Mouse (Mus musculus) myocyte (in vitro differentiated cells): ENCODE measurements around the gene Arhgap15.

ENCODE experiments used
- CEBPB ChIP-seq: IDR thresholded peaks from 2 replicates; pipeline ENCODE4 v1.6.1; 2011; ENCODE audit warnings: mild to moderate bottlenecking, moderate library complexity; ENCODE audit not compliant: poor library complexity, insufficient read depth, severe bottlenecking
- E2F4 ChIP-seq: IDR thresholded peaks from one replicate; pipeline ENCODE4 v1.6.1; 2011; ENCODE audit warnings: mild to moderate bottlenecking, control low read depth, moderate library complexity; ENCODE audit not compliant: insufficient read depth
- MAX ChIP-seq: IDR thresholded peaks from one replicate; pipeline ENCODE4 v1.6.1; 2011; ENCODE audit warnings: low read depth, mild to moderate bottlenecking, control low read depth
- MYOD1 ChIP-seq, 3 experiments: IDR thresholded peaks; one replicate each; pipeline ENCODE4 v1.6.1; 2011; ENCODE audit warnings: control low read depth in 2 of 3, low read depth in 2 of 3, mild to moderate bottlenecking in 2 of 3, moderate library complexity in 1 of 3; ENCODE audit not compliant: insufficient read length in 2 of 3, control insufficient read depth in 1 of 3
- MYOG ChIP-seq, 3 experiments: IDR thresholded peaks; one replicate each; pipeline ENCODE4 v1.6.1; 2011; ENCODE audit warnings: control low read depth in 2 of 3, low read depth in 2 of 3, mild to moderate bottlenecking in 2 of 3; ENCODE audit not compliant: insufficient read length in 2 of 3, control insufficient read depth in 1 of 3, insufficient read depth in 1 of 3
- POLR2A ChIP-seq: IDR thresholded peaks from one replicate; pipeline ENCODE4 v1.6.1; 2011; ENCODE audit warnings: low read depth, mild to moderate bottlenecking, control low read depth, moderate library complexity; ENCODE audit not compliant: insufficient read length
- POLR2AphosphoS2 ChIP-seq: IDR thresholded peaks from one replicate; pipeline ENCODE4 v1.6.1; 2011; ENCODE audit warnings: low read depth, control low read depth; ENCODE audit not compliant: insufficient read length
- REST ChIP-seq: IDR thresholded peaks from one replicate; pipeline ENCODE4 v1.6.1; 2011; ENCODE audit warnings: mild to moderate bottlenecking, control low read depth, moderate library complexity; ENCODE audit not compliant: insufficient read depth, insufficient read length
- TCF12 ChIP-seq: IDR thresholded peaks from one replicate; pipeline ENCODE4 v1.6.1; 2011; ENCODE audit warnings: mild to moderate bottlenecking, control low read depth; ENCODE audit not compliant: poor library complexity, insufficient read depth, severe bottlenecking

DNA sequence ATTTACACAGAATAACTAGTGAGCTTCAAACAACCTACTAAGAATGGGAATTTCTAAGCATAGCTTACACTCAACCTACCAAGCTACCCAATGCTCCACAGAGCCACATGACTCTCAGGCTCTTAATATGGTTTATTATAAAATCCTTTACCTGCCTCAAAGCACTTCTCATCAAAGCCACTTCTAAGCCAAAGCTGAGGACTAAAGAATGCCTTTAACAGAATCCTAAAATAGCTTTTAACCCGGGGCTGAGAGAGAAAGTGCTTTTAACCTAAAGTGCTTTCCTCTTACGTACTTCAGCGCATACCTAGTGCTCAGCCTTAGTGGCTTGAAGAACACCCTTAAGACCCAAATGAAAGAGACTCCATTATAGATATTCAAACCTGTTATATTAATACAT, 380.9 kb downstream of the Arhgap15 start:
- TF ChIP-seq POLR2A = no peak
- TF ChIP-seq MAX = no peak
- no peak for TF ChIP-seq E2F4
- TF ChIP-seq TCF12 = no peak
- TF ChIP-seq POLR2AphosphoS2 = no peak
- no peak for TF ChIP-seq MYOG (IDR thresholded peaks at IDR 0.05; ENCODE audit: control insufficient read depth in 1 of 3, insufficient read depth in 1 of 3, insufficient read length in 2 of 3, low read depth in 2 of 3)
- TF ChIP-seq MYOD1 (IDR thresholded peaks at IDR 0.05; ENCODE audit: control insufficient read depth in 1 of 3, insufficient read length in 2 of 3, low read depth in 2 of 3) = no peak
- TF ChIP-seq CEBPB = no peak
- TF ChIP-seq REST = no peak
